Mouse (Mus musculus) testis, adult 2 months (tissue): ENCODE results near the gene Flt4.

ENCODE experiments used
- CTCF ChIP-seq: fragments of 200-500 bp; IDR thresholded peaks from 2 replicates; pipeline ENCODE4 v1.5.1; 2012; ENCODE audit warnings: low read depth, mild to moderate bottlenecking, inconsistent platforms, low read length, moderate library complexity; ENCODE audit not compliant: control insufficient read depth, insufficient read depth, insufficient replicate concordance
- POLR2A ChIP-seq: fragments of 200-500 bp; IDR thresholded peaks from 2 replicates; pipeline ENCODE4 v1.6.1; 2012; ENCODE audit warnings: low read depth, mild to moderate bottlenecking, inconsistent platforms, low read length, moderate library complexity; ENCODE audit not compliant: control insufficient read depth

- TF ChIP-seq CTCF: no peak
- no peak for TF ChIP-seq POLR2A
These were observed 55.4 kb downstream of the Flt4 start for GRCm38 (mm10) chr11:49664262-49665140.
